ENCODE assay signal across 45 mouse cellular contexts in the genomic region with DNA sequence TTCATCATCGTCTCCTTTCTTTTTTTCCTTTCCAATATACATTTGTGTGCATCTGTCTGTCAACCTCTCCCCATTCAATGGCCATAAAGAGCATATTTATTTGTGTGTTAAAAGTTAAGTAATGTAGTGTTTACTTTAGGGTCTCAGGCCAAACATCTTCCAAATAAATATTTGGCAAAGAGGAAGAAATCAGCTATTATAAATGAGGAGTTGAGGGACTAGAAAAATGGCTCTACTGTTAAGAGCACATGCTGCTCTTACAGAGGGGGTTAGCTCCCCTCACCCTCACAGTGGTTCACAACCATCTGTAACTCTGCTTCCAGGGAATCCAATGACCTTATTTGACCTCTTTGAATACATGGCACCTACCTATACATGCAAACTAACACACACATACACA. TPM values are rescaled to one million over a fixed set of nuclear protein-coding genes. Genes with fewer than 3 reads are reported as not detected.
"Had no signal": no experiment of that assay in that cellular context is flagged by ENCODE, and none has a peak within 500 bp of the region (broad histone marks: within the 10 kb centered on the region; RNA-seq: fewer than 3 reads in every experiment).

No protein-coding gene starts in this region.

- H3K4me2 ChIP-seq: limb, embryonic 12.5 days; limb, embryonic 13.5 days; limb, embryonic 15.5 days; liver, embryonic 11.5 days; liver, embryonic 12.5 days; liver, embryonic 13.5 days; liver, embryonic 15.5 days; midbrain, embryonic 11.5 days; midbrain, embryonic 12.5 days; midbrain, embryonic 13.5 days; midbrain, embryonic 15.5 days; neural tube, embryonic 12.5 days; neural tube, embryonic 13.5 days had no signal

- H3K9me3 ChIP-seq: limb, embryonic 10.5 days; limb, embryonic 12.5 days; limb, embryonic 13.5 days; limb, embryonic 15.5 days; liver, embryonic 12.5 days; liver, embryonic 13.5 days; liver, embryonic 15.5 days; midbrain, embryonic 10.5 days; midbrain, embryonic 12.5 days; midbrain, embryonic 13.5 days; midbrain, embryonic 15.5 days; neural tube, embryonic 12.5 days; neural tube, embryonic 13.5 days had no signal

- H3K27ac ChIP-seq: left cerebral cortex, adult 2 months; limb, embryonic 10.5 days; limb, embryonic 12.5 days; limb, embryonic 13.5 days; limb, embryonic 15.5 days; liver, embryonic 12.5 days; liver, embryonic 13.5 days; liver, embryonic 14.5 days; liver, embryonic 15.5 days; macrophage; midbrain, embryonic 10.5 days; midbrain, embryonic 12.5 days; midbrain, embryonic 13.5 days; midbrain, embryonic 15.5 days; neural tube, embryonic 12.5 days; neural tube, embryonic 13.5 days had no signal

- H3K9ac ChIP-seq: limb, embryonic 12.5 days; limb, embryonic 13.5 days; limb, embryonic 15.5 days; liver, embryonic 12.5 days; liver, embryonic 13.5 days; liver, embryonic 14.5 days; liver, embryonic 15.5 days; liver, postnatal 0 days; midbrain, embryonic 12.5 days; midbrain, embryonic 13.5 days; midbrain, embryonic 15.5 days; neural tube, embryonic 12.5 days; neural tube, embryonic 13.5 days had no signal

- ATAC-seq: liver, embryonic 12.5 days; liver, postnatal 0 days; lung, postnatal 0 days; midbrain, embryonic 13.5 days; midbrain, embryonic 15.5 days; midbrain, embryonic 16.5 days had no signal

- H3K36me3 ChIP-seq: limb, embryonic 10.5 days; limb, embryonic 12.5 days; limb, embryonic 13.5 days; limb, embryonic 15.5 days; liver, embryonic 12.5 days; liver, embryonic 13.5 days; liver, embryonic 15.5 days; midbrain, embryonic 10.5 days; midbrain, embryonic 12.5 days; midbrain, embryonic 13.5 days; midbrain, embryonic 15.5 days; neural tube, embryonic 12.5 days; neural tube, embryonic 13.5 days had no signal

- H3K4me3 ChIP-seq: left cerebral cortex, adult 2 months; limb, embryonic 10.5 days; limb, embryonic 12.5 days; limb, embryonic 13.5 days; limb, embryonic 15.5 days; liver, embryonic 12.5 days; liver, embryonic 13.5 days; liver, embryonic 15.5 days; megakaryocyte, embryonic 14.5 days; midbrain, embryonic 10.5 days; midbrain, embryonic 12.5 days; midbrain, embryonic 13.5 days; midbrain, embryonic 15.5 days; myocyte; neural tube, embryonic 12.5 days; neural tube, embryonic 13.5 days had no signal

- H3K4me1 ChIP-seq: limb, embryonic 10.5 days; limb, embryonic 12.5 days; limb, embryonic 13.5 days; limb, embryonic 15.5 days; liver, embryonic 12.5 days; liver, embryonic 13.5 days; liver, embryonic 15.5 days; megakaryocyte, embryonic 14.5 days; midbrain, embryonic 10.5 days; midbrain, embryonic 13.5 days; midbrain, embryonic 15.5 days; neural tube, embryonic 12.5 days; neural tube, embryonic 13.5 days had no signal

- DNase-seq: left cerebral cortex, postnatal 4 days; liver; liver, embryonic 13.5 days; liver, postnatal 0 days; lung, adult 18-20 months; lung, adult 2 months; lung, postnatal 10 days; lung, postnatal 4 days; midbrain, embryonic 14.5 days had no signal

- H3K27me3 ChIP-seq: limb, embryonic 12.5 days; limb, embryonic 13.5 days; limb, embryonic 15.5 days; liver, embryonic 12.5 days; liver, embryonic 13.5 days; liver, embryonic 15.5 days; midbrain, embryonic 12.5 days; midbrain, embryonic 13.5 days; midbrain, embryonic 15.5 days; neural tube, embryonic 12.5 days; neural tube, embryonic 13.5 days had no signal

RNA-seq across cellular contexts. Expression of gene 4930455H04Rik, which starts 34.9 kb away (rescaled TPM):
- total RNA-seq: left cerebral cortex, adult 18-20 months; left cerebral cortex, adult 2 months; left cerebral cortex, adult 8-10 months; left cerebral cortex, postnatal 10 days; left cerebral cortex, postnatal 14 days; left cerebral cortex, postnatal 25 days; left cerebral cortex, postnatal 36 days; left cerebral cortex, postnatal 4 days; megakaryocyte progenitor cell, adult 5-6 weeks; megakaryocyte, adult 5-6 weeks; megakaryocyte-erythroid progenitor cell, adult 5-6 weeks; midbrain, postnatal 0 days; monocyte, adult 5-6 weeks had no signal
- polyA plus RNA-seq: limb, embryonic 10.5 days; limb, embryonic 12.5 days; limb, embryonic 13.5 days; limb, embryonic 14.5 days; limb, embryonic 15.5 days; liver, adult 2 months; liver, embryonic 11.5 days; liver, embryonic 12.5 days; liver, embryonic 13.5 days; liver, embryonic 14.5 days; liver, embryonic 15.5 days; liver, embryonic 16.5 days; liver, postnatal 0 days; lung, adult 2 months; lung, postnatal 0 days; macrophage; midbrain, embryonic 10.5 days; midbrain, embryonic 11.5 days; midbrain, embryonic 12.5 days; midbrain, embryonic 13.5 days; midbrain, embryonic 14.5 days; midbrain, embryonic 15.5 days; midbrain, embryonic 16.5 days; midbrain, postnatal 0 days; myocyte; neural tube, embryonic 11.5 days; neural tube, embryonic 12.5 days; neural tube, embryonic 13.5 days had no signal

RNA-seq across cellular contexts. Expression of gene Palmd, which starts 35.6 kb away (rescaled TPM):
- total RNA-seq: megakaryocyte progenitor cell, adult 5-6 weeks; megakaryocyte, adult 5-6 weeks; megakaryocyte-erythroid progenitor cell, adult 5-6 weeks; monocyte, adult 5-6 weeks had no signal
- polyA plus RNA-seq: macrophage had no signal
